Mouse (Mus musculus): ENCODE results near the gene 1700029P11Rik. TPM values are rescaled to one million over a fixed set of nuclear protein-coding genes. Genes with fewer than 3 reads are reported as not detected.

Gene 1700029P11Rik
- total and polyA plus RNA-seq, 3 experiments = 0.07 TPM; not detected in 2

- no peaks in the 10 kb centered on the region for H3K27me3 ChIP-seq (ENCODE audit: control insufficient read depth in 1 of 2, insufficient read depth in 2 of 2, low read length in 2 of 2)
- peaks cover 4% of the 10 kb centered on the region; the same call in 1 of the 2 replicates for H3K79me2 ChIP-seq (ENCODE audit: control insufficient read depth, insufficient read depth, low read length, poor library complexity)
- DNase-seq (ENCODE audit: low read depth, low spot score) = no peak
- H3K27ac ChIP-seq (ENCODE audit: control insufficient read depth, low read depth, low read length) = no peak overlapping the region
- H3K4me1 ChIP-seq (ENCODE audit: control insufficient read depth in 1 of 2, insufficient read depth in 2 of 2, low read length in 2 of 2) = peaks cover 0 to 5% of the 10 kb centered on the region in 2 experiments; a peak in 3 of 4 replicates
- no peak overlapping the region for H3K9ac ChIP-seq (ENCODE audit: control insufficient read depth, low read depth, low read length, poor library complexity, severe bottlenecking)
- TF ChIP-seq UBTF (IDR thresholded peaks at IDR 0.05; ENCODE audit: borderline replicate concordance, insufficient read depth, low read depth, low read length) (no peak), MEF2A (IDR thresholded peaks at IDR 0.05; ENCODE audit: extremely low read depth, insufficient replicate concordance, low read depth, low read length, poor library complexity, severe bottlenecking) (no peak), POLR2AphosphoS5 (IDR thresholded peaks at IDR 0.05; ENCODE audit: borderline replicate concordance, low read depth, low read length) (no peak), CTCF (IDR thresholded peaks at IDR 0.05 in 2 of 3, conservative IDR thresholded peaks at IDR 0.05 in 1 of 3; ENCODE audit: control insufficient read depth in 1 of 3, insufficient read depth in 1 of 3, low read depth in 2 of 3, low read length in 3 of 3, poor library complexity in 1 of 3, severe bottlenecking in 1 of 3) (no peak), ZNF384 (IDR thresholded peaks at IDR 0.05; ENCODE audit: low read depth, low read length) (no peak), TAL1 (IDR thresholded peaks at IDR 0.05; ENCODE audit: low read length) (no peak), MYB (IDR thresholded peaks at IDR 0.05; ENCODE audit: low read depth, low read length) (no peak), KAT2A (conservative IDR thresholded peaks at IDR 0.05; ENCODE audit: low read depth, low read length) (no peak), USF2 (IDR thresholded peaks at IDR 0.05; ENCODE audit: borderline replicate concordance in 1 of 2, insufficient read depth in 1 of 2, low read depth in 1 of 2, low read length in 2 of 2) (no peak), GABPA (IDR thresholded peaks at IDR 0.05; ENCODE audit: low read depth, low read length) (no peak)
- no peaks in the 10 kb centered on the region for H3K9me3 ChIP-seq (replicated peaks; ENCODE audit: insufficient read depth, low read length)
- H3K4me3 ChIP-seq (ENCODE audit: control insufficient read depth in 1 of 2, insufficient read depth in 1 of 2, low read depth in 2 of 2, low read length in 2 of 2) = no peak overlapping the region
- H3K36me3 ChIP-seq (ENCODE audit: control insufficient read depth in 1 of 2, insufficient read depth in 2 of 2, low read length in 2 of 2) = peaks cover 0 to 5% of the 10 kb centered on the region in 2 experiments; a peak in 1 of 4 replicates
Measured at GRCm38 (mm10) chr15:81964980-81965545, 15.3 kb upstream of the 1700029P11Rik start.

DNA sequence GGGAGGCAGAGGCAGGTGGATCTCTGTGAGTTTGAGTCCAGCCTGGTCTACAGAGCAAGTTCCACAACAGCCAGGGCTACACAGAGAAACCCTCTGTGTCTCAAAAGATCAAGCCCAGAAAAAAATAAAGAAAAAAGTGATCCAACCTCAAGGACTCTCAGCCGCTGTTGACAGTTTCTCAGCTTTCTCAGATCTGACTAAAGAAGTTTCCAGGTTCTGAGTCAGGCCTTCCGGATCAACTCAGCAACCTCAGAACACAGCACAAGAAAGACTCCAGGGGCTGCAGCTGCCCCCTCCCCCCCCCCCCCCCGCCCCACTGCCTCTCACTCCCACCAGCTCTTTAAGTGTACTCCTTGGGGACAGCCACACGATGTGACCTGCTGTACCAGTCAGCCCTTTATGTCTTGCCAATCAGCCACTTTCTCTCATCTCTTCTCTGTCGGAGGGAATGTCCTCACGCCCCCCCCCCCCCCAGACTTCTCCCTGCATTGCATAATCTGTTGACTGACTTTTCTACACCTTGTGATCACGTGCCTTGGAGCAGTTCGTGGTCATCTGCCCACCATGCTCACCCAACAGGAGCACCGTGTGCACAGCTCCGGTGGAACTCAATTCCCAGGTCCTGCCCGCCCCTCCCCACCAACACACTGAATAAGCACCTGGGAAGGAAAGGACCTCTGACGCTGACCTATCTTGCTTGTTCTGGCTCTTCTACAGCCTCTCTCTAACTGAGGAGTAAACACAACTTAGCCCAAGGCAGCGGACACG is 14.1 kb upstream of the 1700029P11Rik start:
- DNase-seq (ENCODE audit: low read depth, low spot score) = no peak
- Histone ChIP-seq H3K4me1 (ENCODE audit: control insufficient read depth in 1 of 2, insufficient read depth in 2 of 2, low read length in 2 of 2) (peaks cover 0 to 6% of the 10 kb centered on the region in 2 experiments; a peak in 3 of 4 replicates), H3K27me3 (ENCODE audit: control insufficient read depth in 1 of 2, insufficient read depth in 2 of 2, low read length in 2 of 2) (no peaks in the 10 kb centered on the region), H3K79me2 (ENCODE audit: control insufficient read depth, insufficient read depth, low read length, poor library complexity) (no peaks in the 10 kb centered on the region), H3K27ac (ENCODE audit: control insufficient read depth, low read depth, low read length) (no peak overlapping the region), H3K4me3 (ENCODE audit: control insufficient read depth in 1 of 2, insufficient read depth in 1 of 2, low read depth in 2 of 2, low read length in 2 of 2) (no peak overlapping the region), H3K36me3 (ENCODE audit: control insufficient read depth in 1 of 2, insufficient read depth in 2 of 2, low read length in 2 of 2) (peaks cover 0 to 5% of the 10 kb centered on the region in 2 experiments; a peak in 1 of 4 replicates), H3K9ac (ENCODE audit: control insufficient read depth, low read depth, low read length, poor library complexity, severe bottlenecking) (no peak overlapping the region), H3K9me3 (replicated peaks; ENCODE audit: insufficient read depth, low read length) (no peaks in the 10 kb centered on the region)
- TF ChIP-seq MAX (IDR thresholded peaks at IDR 0.05; ENCODE audit: low read length) (no peak), EP300 (IDR thresholded peaks at IDR 0.05; ENCODE audit: low read depth in 1 of 2, low read length in 2 of 2) (no peak)

Measured in MEL (cell line).